Mouse (Mus musculus) liver, postnatal 0 days (tissue): ENCODE measurements around the gene Lipe.

ENCODE experiments used
- CTCF ChIP-seq: sonication (generic); IDR thresholded peaks from 2 replicates; pipeline ENCODE4 v1.5.1; 2016; ENCODE audit warnings: antibody characterized with exemption, low read depth
- EP300 ChIP-seq: IDR thresholded peaks from 2 replicates; pipeline ENCODE4 v1.6.1; 2016; ENCODE audit warnings: antibody characterized with exemption, low read depth, mild to moderate bottlenecking

GRCm38 (mm10) chr7:25365937-25366625 lies 32.4 kb downstream of the Lipe start:
- TF ChIP-seq CTCF (no peak), EP300 (no peak)
